Mouse (Mus musculus): ENCODE results near the gene Higd1a. TPM values are rescaled to one million over a fixed set of nuclear protein-coding genes. Genes with fewer than 3 reads are reported as not detected.

The Higd1a gene
- polyA plus RNA-seq, 1 experiment from 2014 or later: 251 TPM

DNA sequence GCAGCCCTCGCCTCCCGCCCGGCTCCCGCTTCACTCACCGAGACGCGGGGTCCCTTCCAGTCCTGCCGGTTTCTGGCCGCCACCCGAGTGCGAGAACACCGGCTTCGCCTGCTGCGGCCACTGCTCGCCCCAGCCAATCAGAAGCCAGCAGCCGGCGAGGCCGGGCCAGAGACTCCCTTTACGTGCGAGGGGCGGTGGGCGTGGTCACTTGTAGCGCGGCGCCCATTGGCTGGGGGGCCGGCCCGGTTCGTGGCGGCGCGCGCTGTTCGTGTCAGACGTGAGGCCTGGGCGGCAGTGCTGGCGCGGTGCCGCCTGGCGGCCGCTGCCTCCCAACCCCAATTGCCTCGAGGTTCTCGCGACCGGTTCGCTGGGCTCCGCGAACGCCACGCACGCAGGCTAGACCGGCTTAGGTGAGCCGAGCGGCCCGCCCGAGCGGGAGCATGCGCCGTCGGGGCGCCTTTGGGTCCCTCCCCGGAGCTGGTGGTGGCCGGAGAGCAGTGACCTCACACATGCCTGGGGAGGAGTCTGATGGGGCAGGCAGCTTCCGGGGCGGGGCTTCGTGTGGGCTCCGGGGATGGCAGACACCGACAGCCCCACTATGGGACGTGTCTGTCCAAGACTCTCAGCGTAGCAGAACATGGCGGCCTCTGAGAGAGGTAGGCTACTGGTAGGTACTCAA lies 549 bp downstream of the Higd1a start:
- Histone ChIP-seq H3K27ac (peak overlapping the region; percentile 99), H3K36me3 (no peaks in the 10 kb centered on the region; the same call in 1 of the 2 replicates), H3K4me2 (peak overlapping the region; percentile 75), H3K4me1 (replicated peaks) (peaks cover 14% of the 10 kb centered on the region; the same call in 1 of the 2 replicates), H3K9me3 (replicated peaks) (no peaks in the 10 kb centered on the region), H3K4me3 (peak overlapping the region; percentile 89), H3K9ac (peak overlapping the region; percentile 81), H3K27me3 (no peaks in the 10 kb centered on the region)
- ATAC-seq (replicated peaks; ENCODE audit: insufficient number of reproducible peaks, insufficient read depth, low FRiP score, low read depth): peak; percentile 98
- WGBS: under 1% methylated on average over 70 of the region's 70 CpGs

- Histone ChIP-seq H3K27me3 (no peaks in the 10 kb centered on the region), H3K9ac (peak overlapping the region; percentile 81), H3K9me3 (replicated peaks) (no peaks in the 10 kb centered on the region), H3K4me2 (peak overlapping the region; percentile 75), H3K4me1 (replicated peaks) (peaks cover 14% of the 10 kb centered on the region; the same call in 1 of the 2 replicates), H3K36me3 (peaks cover 3% of the 10 kb centered on the region), H3K4me3 (peak overlapping the region; percentile 89), H3K27ac (peak overlapping the region; percentile 99)
- under 1% methylated on average over 39 of the region's 39 CpGs for WGBS
- peak; percentile 19 for ATAC-seq (replicated peaks; ENCODE audit: insufficient number of reproducible peaks, insufficient read depth, low FRiP score, low read depth)
Observed at GRCm38 (mm10) chr9:121856649-121857416, 1.3 kb downstream of the Higd1a start.

DNA sequence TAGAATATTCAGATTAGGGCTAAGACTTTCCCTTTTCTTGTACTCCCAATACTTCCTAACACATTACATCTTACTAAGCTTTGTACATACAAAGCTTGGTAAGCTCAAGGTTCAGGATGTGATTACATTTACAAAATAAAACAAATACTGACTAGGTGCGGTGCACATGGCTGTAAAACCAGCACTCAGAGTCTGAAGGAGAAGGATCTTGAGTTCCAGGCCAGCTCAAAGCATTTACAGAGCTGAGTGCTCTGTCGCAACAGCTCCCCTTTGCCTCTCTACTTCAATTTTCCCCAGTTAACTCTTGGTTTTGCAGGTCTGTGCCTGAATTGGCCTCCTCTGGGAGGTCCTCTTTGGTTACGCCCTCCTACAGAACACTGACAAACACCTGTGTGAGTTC lies 3.9 kb downstream of the Higd1a start:
- peaks cover 26% of the 10 kb centered on the region for H3K36me3 ChIP-seq
- no peak overlapping the region for H3K4me3 ChIP-seq
- H3K27me3 ChIP-seq: no peaks in the 10 kb centered on the region
- 91% methylated on average over 3 of the region's 3 CpGs for WGBS
- ATAC-seq (replicated peaks; ENCODE audit: insufficient number of reproducible peaks, insufficient read depth, low FRiP score, low read depth): no peak
- peaks cover 14% of the 10 kb centered on the region; the same call in 1 of the 2 replicates for H3K4me1 ChIP-seq (replicated peaks)
- no peak overlapping the region for H3K9ac ChIP-seq
- no peak overlapping the region for H3K4me2 ChIP-seq
- H3K27ac ChIP-seq: no peak overlapping the region
- no peaks in the 10 kb centered on the region for H3K9me3 ChIP-seq (replicated peaks)

DNA sequence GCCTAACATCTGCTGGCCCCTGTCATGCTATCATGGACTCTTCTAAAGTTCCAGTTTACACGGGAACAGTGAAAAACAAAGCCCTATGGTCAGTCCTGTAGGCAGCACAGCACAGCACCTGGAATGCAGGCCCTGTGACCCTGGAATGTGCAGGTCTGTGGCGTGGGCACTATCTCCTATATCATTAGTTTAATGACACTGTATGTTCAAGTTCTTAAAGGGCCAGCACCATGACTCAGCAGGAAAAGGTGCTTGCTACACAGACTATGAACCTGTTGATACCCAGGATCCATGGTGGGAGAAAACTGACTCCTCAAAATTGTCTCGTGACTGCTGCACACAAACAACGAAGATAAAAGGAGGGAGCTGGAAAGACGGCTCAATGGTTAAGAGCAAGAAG lies 10.3 kb downstream of the Higd1a start:
- Histone ChIP-seq H3K27me3 (no peaks in the 10 kb centered on the region), H3K9ac (no peak overlapping the region), H3K4me1 (replicated peaks) (no peaks in the 10 kb centered on the region), H3K9me3 (replicated peaks) (no peaks in the 10 kb centered on the region), H3K36me3 (peaks cover 49% of the 10 kb centered on the region), H3K4me2 (no peak overlapping the region), H3K27ac (no peak overlapping the region), H3K4me3 (no peak overlapping the region)
- no peak for ATAC-seq (replicated peaks; ENCODE audit: insufficient number of reproducible peaks, insufficient read depth, low FRiP score, low read depth)
- WGBS: 62% methylated on average over 5 of the region's 5 CpGs

GRCm38 (mm10) chr9:121847138-121847537 lies 11.0 kb downstream of the Higd1a start:
- no peak overlapping the region for H3K4me2 ChIP-seq
- 90% methylated on average over 4 of the region's 4 CpGs for WGBS
- H3K27ac ChIP-seq: no peak overlapping the region
- no peaks in the 10 kb centered on the region for H3K9me3 ChIP-seq (replicated peaks)
- H3K27me3 ChIP-seq: no peaks in the 10 kb centered on the region
- no peak overlapping the region for H3K9ac ChIP-seq
- no peak overlapping the region for H3K4me3 ChIP-seq
- H3K36me3 ChIP-seq: peaks cover 49% of the 10 kb centered on the region
- H3K4me1 ChIP-seq (replicated peaks): no peaks in the 10 kb centered on the region
- no peak for ATAC-seq (replicated peaks; ENCODE audit: insufficient number of reproducible peaks, insufficient read depth, low FRiP score, low read depth)

- H3K4me1 ChIP-seq (replicated peaks): no peaks in the 10 kb centered on the region
- peaks cover 44% of the 10 kb centered on the region for H3K36me3 ChIP-seq
- H3K4me3 ChIP-seq: no peak overlapping the region
- no peaks in the 10 kb centered on the region for H3K9me3 ChIP-seq (replicated peaks)
- H3K27me3 ChIP-seq: no peaks in the 10 kb centered on the region
- no peak for ATAC-seq (replicated peaks; ENCODE audit: insufficient number of reproducible peaks, insufficient read depth, low FRiP score, low read depth)
- H3K4me2 ChIP-seq: no peak overlapping the region
- no peak overlapping the region for H3K9ac ChIP-seq
- WGBS: 45% methylated on average over 10 of the region's 10 CpGs
- no peak overlapping the region for H3K27ac ChIP-seq
Observed at GRCm38 (mm10) chr9:121846526-121847118, 11.5 kb downstream of the Higd1a start.

DNA sequence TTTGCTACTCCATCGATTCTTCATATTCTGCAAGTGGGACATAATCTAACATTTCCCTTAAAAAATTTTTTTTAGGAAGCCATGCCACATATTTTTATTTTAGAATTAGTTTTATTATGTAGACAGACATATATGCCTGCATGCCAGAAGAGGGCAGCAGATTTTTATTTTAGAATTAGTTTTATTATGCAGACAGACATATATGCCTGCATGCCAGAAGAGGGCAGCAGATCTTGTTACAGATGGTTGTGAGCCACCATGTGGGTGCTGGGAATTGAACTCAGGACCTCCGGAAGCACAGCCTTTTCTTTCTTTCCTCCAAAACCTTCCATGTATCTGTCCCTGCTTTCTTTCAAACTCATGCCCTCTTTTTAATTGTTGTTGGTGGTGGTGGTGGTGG lies 15.2 kb downstream of the Higd1a start:
- Histone ChIP-seq H3K9ac (no peak overlapping the region), H3K9me3 (replicated peaks) (no peaks in the 10 kb centered on the region), H3K36me3 (peaks cover 10% of the 10 kb centered on the region; the same call in 1 of the 2 replicates), H3K27me3 (no peaks in the 10 kb centered on the region), H3K4me3 (no peak overlapping the region), H3K4me2 (no peak overlapping the region), H3K27ac (no peak overlapping the region), H3K4me1 (replicated peaks) (peaks cover 11% of the 10 kb centered on the region)
- 92% methylated on average over 2 of the region's 2 CpGs for WGBS
- no peak for ATAC-seq (replicated peaks; ENCODE audit: insufficient number of reproducible peaks, insufficient read depth, low FRiP score, low read depth)

DNA sequence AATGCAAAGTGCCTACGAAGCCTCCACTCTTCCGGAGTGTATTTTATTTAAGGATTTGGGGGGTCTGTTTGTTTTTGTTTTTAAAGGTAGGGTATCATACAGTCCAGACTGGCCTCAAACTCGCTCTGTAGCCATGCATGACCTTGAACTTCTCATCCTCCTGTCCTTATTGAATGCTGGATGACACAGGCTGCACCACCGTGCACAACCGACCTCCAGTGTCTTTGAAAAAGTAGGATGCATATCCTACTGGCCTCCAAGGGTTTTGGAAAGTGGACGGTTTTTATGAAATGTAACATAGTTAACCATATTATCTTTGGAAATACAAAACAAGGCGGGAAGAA lies 18.6 kb downstream of the Higd1a start:
- H3K36me3 ChIP-seq: no peaks in the 10 kb centered on the region
- peaks cover 11% of the 10 kb centered on the region for H3K4me1 ChIP-seq (replicated peaks)
- 36% methylated on average over 7 of the region's 7 CpGs for WGBS
- peak overlapping the region; percentile 93 for H3K4me2 ChIP-seq
- H3K9ac ChIP-seq: peak overlapping the region; percentile 52
- ATAC-seq (replicated peaks; ENCODE audit: insufficient number of reproducible peaks, insufficient read depth, low FRiP score, low read depth): no peak
- no peak overlapping the region for H3K27ac ChIP-seq
- peak overlapping the region; percentile 58 for H3K4me3 ChIP-seq
- no peaks in the 10 kb centered on the region for H3K27me3 ChIP-seq
- no peaks in the 10 kb centered on the region for H3K9me3 ChIP-seq (replicated peaks)

DNA sequence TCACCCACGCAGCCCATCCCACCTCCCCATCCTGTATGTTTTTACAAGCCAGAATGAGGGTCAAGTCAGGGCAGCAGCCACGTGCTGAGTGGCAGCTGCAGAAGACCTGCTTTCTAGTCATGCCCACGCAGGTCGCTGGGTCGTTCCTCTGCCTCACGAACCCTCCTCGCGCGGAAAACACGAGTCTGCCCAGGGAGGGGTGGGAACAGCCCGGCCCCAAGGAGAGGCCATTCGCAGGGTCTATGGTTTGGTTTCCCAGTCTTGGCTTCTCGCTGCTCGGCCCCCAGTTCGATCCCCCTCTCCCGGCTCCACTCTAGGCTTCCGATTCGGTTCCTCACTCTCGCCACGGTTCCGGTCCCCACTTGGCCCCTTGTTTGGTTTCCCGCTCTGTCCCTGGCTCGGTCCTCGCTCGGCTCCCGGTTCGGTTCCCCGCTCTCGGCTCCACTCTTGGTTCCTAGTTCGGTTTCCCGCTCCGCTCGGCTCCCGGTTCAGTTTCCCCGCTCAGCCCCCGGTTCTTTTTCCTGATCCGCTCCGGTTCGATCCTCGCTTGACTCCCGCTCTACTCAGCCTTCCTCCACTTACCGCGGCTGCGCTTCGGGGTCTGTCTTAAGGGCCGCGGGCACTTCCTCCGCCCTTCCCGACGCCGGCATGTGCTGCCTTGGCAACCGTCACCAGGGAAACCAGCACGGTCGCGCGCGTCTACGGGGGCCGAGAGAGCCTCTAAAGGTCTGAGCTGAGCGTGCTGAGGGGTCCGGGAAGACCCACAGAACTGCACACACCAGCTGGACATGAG lies 19.1 kb downstream of the Higd1a start, which contains the start of gene Ccdc13:
Ccdc13 (minus strand) TSS at position 633 of the 793 bp plus-strand sequence.
- no peaks in the 10 kb centered on the region for H3K36me3 ChIP-seq
- no peak within 1 kb of the TSS for H3K27ac ChIP-seq
- no peaks in the 10 kb centered on the region for H3K27me3 ChIP-seq
- H3K9ac ChIP-seq: peak within 1 kb of the TSS; percentile 52
- H3K4me3 ChIP-seq: peak within 1 kb of the TSS; percentile 58
- peak; percentile 73 for ATAC-seq (replicated peaks; ENCODE audit: insufficient number of reproducible peaks, insufficient read depth, low FRiP score, low read depth)
- no peaks in the 10 kb centered on the region for H3K9me3 ChIP-seq (replicated peaks)
- peaks cover 11% of the 10 kb centered on the region for H3K4me1 ChIP-seq (replicated peaks)
- H3K4me2 ChIP-seq: peak within 1 kb of the TSS; percentile 93
- WGBS: 4% methylated on average over 61 of the region's 61 CpGs

DNA sequence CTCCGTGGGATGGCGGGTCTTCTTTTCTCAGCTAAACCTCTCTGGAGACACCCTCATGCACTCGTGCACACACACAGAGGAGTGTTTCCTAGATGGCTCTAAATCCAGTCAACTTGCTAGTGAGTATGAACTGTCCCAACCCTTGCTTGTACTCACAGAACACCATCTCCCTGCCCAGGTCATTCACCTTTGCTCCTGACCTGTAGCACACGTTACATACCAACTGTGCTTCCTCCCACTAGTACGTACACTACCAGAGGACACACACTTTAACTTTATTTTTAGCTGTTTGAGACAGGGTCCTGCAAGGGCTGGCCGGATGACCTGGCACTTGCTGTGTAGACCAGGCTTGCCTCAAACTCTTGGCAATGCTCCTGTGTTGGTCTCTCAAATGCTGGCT lies 20.2 kb downstream of the Higd1a start:
- Histone ChIP-seq H3K4me3 (no peak overlapping the region), H3K27me3 (no peaks in the 10 kb centered on the region), H3K36me3 (no peaks in the 10 kb centered on the region), H3K9me3 (replicated peaks) (no peaks in the 10 kb centered on the region), H3K27ac (no peak overlapping the region), H3K4me1 (replicated peaks) (peaks cover 11% of the 10 kb centered on the region), H3K9ac (no peak overlapping the region), H3K4me2 (no peak overlapping the region)
- ATAC-seq (replicated peaks; ENCODE audit: insufficient number of reproducible peaks, insufficient read depth, low FRiP score, low read depth): no peak
- 80% methylated on average over 6 of the region's 6 CpGs for WGBS

GRCm38 (mm10) chr9:121833825-121834224 lies 24.3 kb downstream of the Higd1a start:
- Histone ChIP-seq H3K27me3 (0 out of 2 replicates have a peak, but pooled peaks cover 3% of the 10 kb centered on the region), H3K9ac (no peak overlapping the region), H3K36me3 (no peaks in the 10 kb centered on the region), H3K27ac (no peak overlapping the region), H3K9me3 (replicated peaks) (no peaks in the 10 kb centered on the region), H3K4me2 (no peak overlapping the region), H3K4me1 (replicated peaks) (peaks cover 3% of the 10 kb centered on the region), H3K4me3 (no peak overlapping the region)
- 70% methylated on average over 11 of the region's 11 CpGs for WGBS
- no peak for ATAC-seq (replicated peaks; ENCODE audit: insufficient number of reproducible peaks, insufficient read depth, low FRiP score, low read depth)

Data from heart, embryonic 15.5 days (tissue).